In the genomic region with DNA sequence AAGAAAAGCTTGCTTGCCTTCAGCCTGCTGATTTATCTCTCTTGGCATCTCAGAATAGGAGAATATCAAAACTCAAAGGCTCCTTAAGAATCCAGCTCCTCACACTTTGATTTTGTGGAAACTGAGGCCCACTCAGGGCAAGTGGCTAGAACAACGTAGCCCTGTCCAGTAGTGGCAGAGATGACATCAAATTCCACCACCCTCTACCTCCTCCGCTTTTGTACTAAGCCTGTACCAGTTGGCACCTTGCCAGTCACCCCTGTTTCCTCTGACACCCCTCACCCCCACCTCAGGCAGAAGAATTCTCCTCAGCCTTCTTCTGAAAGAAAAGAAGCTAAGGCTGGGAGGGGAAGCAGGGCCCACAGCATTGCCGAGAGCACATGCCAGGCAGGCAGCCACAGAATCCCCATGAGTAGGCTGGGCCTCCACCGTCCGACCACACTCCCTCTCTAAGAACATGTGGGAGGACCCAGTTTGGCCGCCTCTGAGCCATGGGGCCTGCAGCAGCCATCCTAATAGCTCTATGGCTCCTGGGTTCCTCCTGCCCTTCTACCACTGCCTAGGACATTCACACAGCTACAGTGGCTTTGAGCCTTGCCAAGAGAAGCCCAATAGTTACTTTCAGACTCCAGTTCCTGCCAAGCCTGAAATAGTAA, we compare ENCODE assay signal across 9 mouse cellular contexts.
DNase-seq lines count a peak whose midpoint lies in the region; ATAC-seq lines count a peak whose summit lies in the region.
"Had no signal": no experiment of that assay in that cellular context is flagged by ENCODE, and none has a peak within 500 bp of the region (broad histone marks: within the 10 kb centered on the region; RNA-seq: fewer than 3 reads in every experiment).

No protein-coding gene starts in this region.

- H3K27ac ChIP-seq in hindbrain, embryonic 10.5 days = 0 out of 2 replicates have a peak overlapping the region, but pooled peaks have one; percentile 31
- H3K27ac ChIP-seq in hindbrain, embryonic 11.5 days (ENCODE audit: low read depth, low read length) = no peak overlapping the region
- peak overlapping the region; percentile 94 for H3K27ac ChIP-seq in lung, embryonic 16.5 days (ENCODE audit: low read length)

- DNase-seq in hindbrain, embryonic 10.5 days (ENCODE audit: low spot score) = no peak
- no peak for DNase-seq in hindbrain, embryonic 11.5 days (ENCODE audit: low spot score)
- peak; percentile 57 for DNase-seq in heart, adult 8-10 months (ENCODE audit: low spot score)
- DNase-seq in kidney, postnatal 10 days = peak; percentile 65
- DNase-seq in skeletal muscle tissue, adult 2 months (ENCODE audit: low read depth, low spot score) = peak; percentile 56
- no peak for DNase-seq in c-Kit-positive CD71-positive TER-119-positive erythroid progenitor cells, embryonic 14.5 days (ENCODE audit: low spot score)

- H3K9me3 ChIP-seq in hindbrain, embryonic 10.5 days = no peaks in the 10 kb centered on the region
- H3K9me3 ChIP-seq in hindbrain, embryonic 11.5 days (ENCODE audit: control insufficient read depth, low read length) = no peaks in the 10 kb centered on the region
- no peaks in the 10 kb centered on the region for H3K9me3 ChIP-seq in lung, embryonic 16.5 days (ENCODE audit: control insufficient read depth, low read length)
- H3K9me3 ChIP-seq: G1E had no signal

- H3K27me3 ChIP-seq in hindbrain, embryonic 10.5 days (ENCODE audit: insufficient read depth, poor library complexity, severe bottlenecking) = peaks cover 29% of the 10 kb centered on the region
- H3K27me3 ChIP-seq in hindbrain, embryonic 11.5 days (ENCODE audit: control insufficient read depth, insufficient read depth, low read length) = no peaks in the 10 kb centered on the region
- no peaks in the 10 kb centered on the region for H3K27me3 ChIP-seq in lung, embryonic 16.5 days (ENCODE audit: control insufficient read depth, insufficient read depth, low read depth, low read length)

- H3K4me3 ChIP-seq in hindbrain, embryonic 10.5 days = no peak overlapping the region
- no peak overlapping the region for H3K4me3 ChIP-seq in hindbrain, embryonic 11.5 days (ENCODE audit: low read depth, low read length)
- H3K4me3 ChIP-seq in lung, embryonic 16.5 days (ENCODE audit: low read length) = no peak overlapping the region

- peaks cover 28% of the 10 kb centered on the region for H3K4me1 ChIP-seq in hindbrain, embryonic 10.5 days (replicated peaks)
- peaks cover 4% of the 10 kb centered on the region; the same call in 1 of the 2 replicates for H3K4me1 ChIP-seq in hindbrain, embryonic 11.5 days (replicated peaks; ENCODE audit: control insufficient read depth, insufficient read depth, low read length)
- H3K4me1 ChIP-seq in lung, embryonic 16.5 days (replicated peaks; ENCODE audit: control insufficient read depth, insufficient read depth, low read length) = peaks cover 25% of the 10 kb centered on the region

- H3K9ac ChIP-seq in hindbrain, embryonic 11.5 days (ENCODE audit: low read depth, low read length) = no peak overlapping the region
- H3K9ac ChIP-seq in lung, embryonic 16.5 days (ENCODE audit: low read length) = peak overlapping the region; percentile 27; the same call in 1 of the 2 replicates

- H3K4me2 ChIP-seq in hindbrain, embryonic 11.5 days (replicated peaks; ENCODE audit: low read depth, low read length) = no peak overlapping the region
- H3K4me2 ChIP-seq in lung, embryonic 16.5 days (ENCODE audit: low read depth, low read length) = no peak overlapping the region

- no peaks in the 10 kb centered on the region for H3K36me3 ChIP-seq in hindbrain, embryonic 10.5 days
- H3K36me3 ChIP-seq in hindbrain, embryonic 11.5 days (ENCODE audit: control insufficient read depth, insufficient read depth, low read length) = no peaks in the 10 kb centered on the region
- H3K36me3 ChIP-seq in lung, embryonic 16.5 days (ENCODE audit: control insufficient read depth, insufficient read depth, low read length) = no peaks in the 10 kb centered on the region
- H3K36me3 ChIP-seq: G1E had no signal

- WGBS in hindbrain, embryonic 10.5 days = 46% methylated on average over 6 of the region's 6 CpGs
- 51% methylated on average over 6 of the region's 6 CpGs for WGBS in hindbrain, embryonic 11.5 days
- 19% methylated on average over 6 of the region's 6 CpGs for WGBS in lung, embryonic 16.5 days

- ATAC-seq in hindbrain, embryonic 11.5 days (ENCODE audit: low FRiP score) = no peak
- 0 out of 2 replicates have a peak, but pooled peaks have one; percentile 36 for ATAC-seq in common myeloid progenitor, adult 5-6 weeks (replicated peaks; ENCODE audit: low read depth, poor library complexity, severe bottlenecking)
- peak; percentile 92 for ATAC-seq in lung, embryonic 16.5 days (ENCODE audit: low read depth)

Comparison
In these comparisons a context has a peak if more than half of its experiments do, and no peak if none do; other contexts are left out.
1. DNase-seq: peak in heart, adult 8-10 months (single experiment), kidney, postnatal 10 days (single experiment) and skeletal muscle tissue, adult 2 months (single experiment); none in hindbrain, embryonic 10.5 days (single experiment), hindbrain, embryonic 11.5 days (single experiment) and c-Kit-positive CD71-positive TER-119-positive erythroid progenitor cells, embryonic 14.5 days (single experiment).